Mouse (Mus musculus): ENCODE results near the gene Ttll10. TPM values are rescaled to one million over a fixed set of nuclear protein-coding genes. Genes with fewer than 3 reads are reported as not detected.

Ttll10 gene
- polyA plus RNA-seq (2015; fragmentation: Illumina TruSeq; extraction: RNeasy Lipid Tissue Mini Kit (QIAGEN cat#74804); ENCODE audit: insufficient read depth, low read depth, low replicate concordance) = 5.0 TPM

GRCm38 (mm10) chr4:156059261-156059660, at the start of gene Ttll10:
TSS of gene Ttll10 (minus strand) at chr4:156059414.

GRCm38 (mm10) chr4:156026013-156026412, 33.2 kb downstream of the Ttll10 start, which contains the start of gene Tnfrsf18:
TSS of gene Tnfrsf18 (plus strand) at chr4:156026164.

DNA sequence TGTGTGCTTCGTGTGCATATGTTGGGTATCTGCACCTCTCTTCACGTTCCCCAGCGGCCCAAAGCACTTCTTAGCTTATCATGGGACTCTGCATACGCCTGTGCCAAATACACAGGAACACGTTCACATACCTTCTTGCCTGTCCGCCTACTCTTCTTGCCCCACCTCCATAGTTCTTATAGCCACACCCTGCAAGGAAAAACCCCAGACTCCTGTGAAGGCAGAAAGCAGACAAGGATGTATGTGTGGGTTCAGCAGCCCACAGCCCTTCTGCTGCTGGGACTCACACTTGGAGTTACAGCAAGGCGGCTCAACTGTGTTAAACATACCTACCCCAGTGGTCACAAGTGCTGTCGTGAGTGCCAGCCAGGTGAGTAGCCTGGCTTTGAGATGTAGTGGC, 45.6 kb downstream of the Ttll10 start, which contains the start of gene Tnfrsf4:
Tnfrsf4 (plus strand) TSS at position 207 of the 400 bp plus-strand sequence.

GRCm38 (mm10) chr4:155992241-155992905, 66.8 kb downstream of the Ttll10 start, which contains the start of the genes B3galt6 and Sdf4:
TSS of gene B3galt6 (minus strand) at chr4:155992649.
TSS of gene Sdf4 (plus strand) at chr4:155992872.

Other genes starting within 250 kb of the Ttll10 start
- gene Ccnl2, start 246.9 kb downstream of the Ttll10 start, polyA plus RNA-seq (2015; fragmentation: Illumina TruSeq; extraction: RNeasy Lipid Tissue Mini Kit (QIAGEN cat#74804); ENCODE audit: insufficient read depth, low read depth, low replicate concordance) = 114 TPM
- gene Aurkaip1, start 228.1 kb downstream of the Ttll10 start, polyA plus RNA-seq (2015; fragmentation: Illumina TruSeq; extraction: RNeasy Lipid Tissue Mini Kit (QIAGEN cat#74804); ENCODE audit: insufficient read depth, low read depth, low replicate concordance) = 38.2 TPM
- gene Mxra8, start 219.7 kb downstream of the Ttll10 start, polyA plus RNA-seq (2015; fragmentation: Illumina TruSeq; extraction: RNeasy Lipid Tissue Mini Kit (QIAGEN cat#74804); ENCODE audit: insufficient read depth, low read depth, low replicate concordance) = 34.6 TPM
- gene Dvl1, start 212.0 kb downstream of the Ttll10 start, polyA plus RNA-seq (2015; fragmentation: Illumina TruSeq; extraction: RNeasy Lipid Tissue Mini Kit (QIAGEN cat#74804); ENCODE audit: insufficient read depth, low read depth, low replicate concordance) = 37.5 TPM
- gene Tas1r3, start 196.1 kb downstream of the Ttll10 start, polyA plus RNA-seq (2015; fragmentation: Illumina TruSeq; extraction: RNeasy Lipid Tissue Mini Kit (QIAGEN cat#74804); ENCODE audit: insufficient read depth, low read depth, low replicate concordance) = not detected
- gene Cptp, start 190.0 kb downstream of the Ttll10 start, polyA plus RNA-seq (2015; fragmentation: Illumina TruSeq; extraction: RNeasy Lipid Tissue Mini Kit (QIAGEN cat#74804); ENCODE audit: insufficient read depth, low read depth, low replicate concordance) = 2.7 TPM
- 4.5 TPM for gene Ints11, start 189.9 kb downstream of the Ttll10 start, polyA plus RNA-seq (2015; fragmentation: Illumina TruSeq; extraction: RNeasy Lipid Tissue Mini Kit (QIAGEN cat#74804); ENCODE audit: insufficient read depth, low read depth, low replicate concordance)
- 6.6 TPM for gene Pusl1, start 167.6 kb downstream of the Ttll10 start, polyA plus RNA-seq (2015; fragmentation: Illumina TruSeq; extraction: RNeasy Lipid Tissue Mini Kit (QIAGEN cat#74804); ENCODE audit: insufficient read depth, low read depth, low replicate concordance)
- 3.7 TPM for gene Acap3, start 167.6 kb downstream of the Ttll10 start, polyA plus RNA-seq (2015; fragmentation: Illumina TruSeq; extraction: RNeasy Lipid Tissue Mini Kit (QIAGEN cat#74804); ENCODE audit: insufficient read depth, low read depth, low replicate concordance)
- gene Ube2j2, start 115.6 kb downstream of the Ttll10 start, polyA plus RNA-seq (2015; fragmentation: Illumina TruSeq; extraction: RNeasy Lipid Tissue Mini Kit (QIAGEN cat#74804); ENCODE audit: insufficient read depth, low read depth, low replicate concordance) = 15.4 TPM
- gene C1qtnf12, start 97.1 kb downstream of the Ttll10 start, polyA plus RNA-seq (2015; fragmentation: Illumina TruSeq; extraction: RNeasy Lipid Tissue Mini Kit (QIAGEN cat#74804); ENCODE audit: insufficient read depth, low read depth, low replicate concordance) = 15.8 TPM
- 1.6 TPM for gene B3galt6, start 66.8 kb downstream of the Ttll10 start, polyA plus RNA-seq (2015; fragmentation: Illumina TruSeq; extraction: RNeasy Lipid Tissue Mini Kit (QIAGEN cat#74804); ENCODE audit: insufficient read depth, low read depth, low replicate concordance)
- 42.9 TPM for gene Sdf4, start 66.5 kb downstream of the Ttll10 start, polyA plus RNA-seq (2015; fragmentation: Illumina TruSeq; extraction: RNeasy Lipid Tissue Mini Kit (QIAGEN cat#74804); ENCODE audit: insufficient read depth, low read depth, low replicate concordance)
- gene Tnfrsf4, start 45.6 kb downstream of the Ttll10 start, polyA plus RNA-seq (2015; fragmentation: Illumina TruSeq; extraction: RNeasy Lipid Tissue Mini Kit (QIAGEN cat#74804); ENCODE audit: insufficient read depth, low read depth, low replicate concordance) = not detected
- not detected for gene Tnfrsf18, start 33.2 kb downstream of the Ttll10 start, polyA plus RNA-seq (2015; fragmentation: Illumina TruSeq; extraction: RNeasy Lipid Tissue Mini Kit (QIAGEN cat#74804); ENCODE audit: insufficient read depth, low read depth, low replicate concordance)
- gene 9430015G10Rik, start 50.6 kb upstream of the Ttll10 start, polyA plus RNA-seq (2015; fragmentation: Illumina TruSeq; extraction: RNeasy Lipid Tissue Mini Kit (QIAGEN cat#74804); ENCODE audit: insufficient read depth, low read depth, low replicate concordance) = 3.1 TPM
- not detected for gene Rnf223, start 71.1 kb upstream of the Ttll10 start, polyA plus RNA-seq (2015; fragmentation: Illumina TruSeq; extraction: RNeasy Lipid Tissue Mini Kit (QIAGEN cat#74804); ENCODE audit: insufficient read depth, low read depth, low replicate concordance)
- gene Agrn, start 138.1 kb upstream of the Ttll10 start, polyA plus RNA-seq (2015; fragmentation: Illumina TruSeq; extraction: RNeasy Lipid Tissue Mini Kit (QIAGEN cat#74804); ENCODE audit: insufficient read depth, low read depth, low replicate concordance) = 39.4 TPM
- gene Isg15, start 141.4 kb upstream of the Ttll10 start, polyA plus RNA-seq (2015; fragmentation: Illumina TruSeq; extraction: RNeasy Lipid Tissue Mini Kit (QIAGEN cat#74804); ENCODE audit: insufficient read depth, low read depth, low replicate concordance) = 5.8 TPM
- 0.74 TPM for gene AW011738, start 143.9 kb upstream of the Ttll10 start, polyA plus RNA-seq (2015; fragmentation: Illumina TruSeq; extraction: RNeasy Lipid Tissue Mini Kit (QIAGEN cat#74804); ENCODE audit: insufficient read depth, low read depth, low replicate concordance)
- gene Perm1, start 156.5 kb upstream of the Ttll10 start, polyA plus RNA-seq (2015; fragmentation: Illumina TruSeq; extraction: RNeasy Lipid Tissue Mini Kit (QIAGEN cat#74804); ENCODE audit: insufficient read depth, low read depth, low replicate concordance) = not detected
- 13.6 TPM for gene Plekhn1, start 175.4 kb upstream of the Ttll10 start, polyA plus RNA-seq (2015; fragmentation: Illumina TruSeq; extraction: RNeasy Lipid Tissue Mini Kit (QIAGEN cat#74804); ENCODE audit: insufficient read depth, low read depth, low replicate concordance)
- gene Noc2l, start 176.6 kb upstream of the Ttll10 start, polyA plus RNA-seq (2015; fragmentation: Illumina TruSeq; extraction: RNeasy Lipid Tissue Mini Kit (QIAGEN cat#74804); ENCODE audit: insufficient read depth, low read depth, low replicate concordance) = 19.6 TPM
- not detected for gene Samd11, start 196.2 kb upstream of the Ttll10 start, polyA plus RNA-seq (2015; fragmentation: Illumina TruSeq; extraction: RNeasy Lipid Tissue Mini Kit (QIAGEN cat#74804); ENCODE audit: insufficient read depth, low read depth, low replicate concordance)